Mouse (Mus musculus): ENCODE measurements at regions not wholly inside any gene's neighbourhood (a gene's known extent, or its start where the extent isn't known, plus 50 kb on each side); places are given as distances from the start of the nearest gene placed in this dataset.
"Not testable (repeated sequence)": the region's sequence is repeated elsewhere in the genome, so short reads cannot be mapped to it uniquely, and the experiment has no call there.

GRCm38 (mm10) chr13:52306783-52307440, 224.2 kb downstream of the Diras2 start:
- no peak overlapping the region for H3K4me3 ChIP-seq
- H3K36me3 ChIP-seq: no peaks in the 10 kb centered on the region
- no peaks in the 10 kb centered on the region for H3K9me3 ChIP-seq
- no peak overlapping the region for H3K27ac ChIP-seq
- H3K4me1 ChIP-seq: no peaks in the 10 kb centered on the region
- no peak overlapping the region for H3K9ac ChIP-seq
- no peaks in the 10 kb centered on the region for H3K27me3 ChIP-seq
- no peak overlapping the region for H3K4me2 ChIP-seq (replicated peaks)
- 53% methylated on average over 9 of the region's 9 CpGs for WGBS
- no peak for ATAC-seq (ENCODE audit: low FRiP score, low read depth)

- Histone ChIP-seq H3K27me3 (no peaks in the 10 kb centered on the region), H3K9ac (no peak overlapping the region), H3K4me1 (no peaks in the 10 kb centered on the region), H3K4me3 (no peak overlapping the region), H3K4me2 (replicated peaks) (no peak overlapping the region), H3K36me3 (no peaks in the 10 kb centered on the region), H3K27ac (no peak overlapping the region), H3K9me3 (no peaks in the 10 kb centered on the region)
- ATAC-seq (ENCODE audit: low FRiP score, low read depth): no peak
- 34% methylated on average over 2 of the region's 2 CpGs for WGBS
Observed at GRCm38 (mm10) chr13:52310954-52311353, 220.1 kb downstream of the Diras2 start.

GRCm38 (mm10) chr13:52318276-52318675, 212.8 kb downstream of the Diras2 start:
- no peak for ATAC-seq (ENCODE audit: low FRiP score, low read depth)
- Histone ChIP-seq H3K4me3 (no peak overlapping the region), H3K36me3 (no peaks in the 10 kb centered on the region), H3K4me2 (replicated peaks) (no peak overlapping the region), H3K27ac (no peak overlapping the region), H3K4me1 (no peaks in the 10 kb centered on the region), H3K9ac (no peak overlapping the region), H3K9me3 (no peaks in the 10 kb centered on the region), H3K27me3 (no peaks in the 10 kb centered on the region)
- 88% methylated on average over 2 of the region's 2 CpGs for WGBS

- Histone ChIP-seq H3K27me3 (no peaks in the 10 kb centered on the region), H3K9ac (no peak overlapping the region), H3K4me3 (no peak overlapping the region), H3K36me3 (no peaks in the 10 kb centered on the region), H3K9me3 (no peaks in the 10 kb centered on the region), H3K4me2 (replicated peaks) (no peak overlapping the region), H3K27ac (no peak overlapping the region; the same call in 1 of the 2 replicates), H3K4me1 (0 out of 2 replicates have a peak, but pooled peaks cover 2% of the 10 kb centered on the region)
- 66% methylated on average over 3 of the region's 3 CpGs for WGBS
- no peak for ATAC-seq (ENCODE audit: low FRiP score, low read depth)
Observed at GRCm38 (mm10) chr13:52323691-52324090, 207.4 kb downstream of the Diras2 start.

GRCm38 (mm10) chr13:52324378-52324777, 206.7 kb downstream of the Diras2 start:
- H3K9me3 ChIP-seq; H3K36me3 ChIP-seq; H3K4me1 ChIP-seq; ATAC-seq (ENCODE audit: low FRiP score, low read depth); H3K27me3 ChIP-seq; H3K4me2 ChIP-seq (replicated peaks); H3K4me3 ChIP-seq; H3K9ac ChIP-seq; H3K27ac ChIP-seq: not testable (repeated sequence)
- whole genome bisulfite sequencing: 84% methylated on average over 3 of the region's 3 CpGs

GRCm38 (mm10) chr13:52325647-52326046, 205.4 kb downstream of the Diras2 start:
- not testable (repeated sequence) for H3K9ac ChIP-seq; H3K9me3 ChIP-seq; ATAC-seq (ENCODE audit: low FRiP score, low read depth); H3K4me3 ChIP-seq; H3K27ac ChIP-seq; H3K4me1 ChIP-seq; H3K27me3 ChIP-seq; H3K36me3 ChIP-seq; H3K4me2 ChIP-seq (replicated peaks)
- WGBS: 85% methylated on average over 6 of the region's 6 CpGs

- Histone ChIP-seq H3K4me3 (no peak overlapping the region), H3K27ac (no peak overlapping the region), H3K9ac (no peak overlapping the region), H3K9me3 (no peaks in the 10 kb centered on the region), H3K27me3 (no peaks in the 10 kb centered on the region), H3K4me1 (0 out of 2 replicates have a peak, but pooled peaks cover 3% of the 10 kb centered on the region), H3K4me2 (replicated peaks) (no peak overlapping the region), H3K36me3 (no peaks in the 10 kb centered on the region)
- WGBS: 89% methylated on average over 9 of the region's 9 CpGs
- ATAC-seq (ENCODE audit: low FRiP score, low read depth): no peak
Observed at GRCm38 (mm10) chr13:52327734-52328133, 203.3 kb downstream of the Diras2 start.

- ATAC-seq (ENCODE audit: low FRiP score, low read depth): no peak
Observed at GRCm38 (mm10) chr13:52328766-52329165, 202.3 kb downstream of the Diras2 start.

GRCm38 (mm10) chr13:52331068-52331467, 200.0 kb downstream of the Diras2 start:
- Histone ChIP-seq H3K27me3 (no peaks in the 10 kb centered on the region), H3K4me2 (replicated peaks) (no peak overlapping the region), H3K36me3 (no peaks in the 10 kb centered on the region), H3K9me3 (no peaks in the 10 kb centered on the region), H3K9ac (no peak overlapping the region), H3K4me1 (0 out of 2 replicates have a peak, but pooled peaks cover 3% of the 10 kb centered on the region), H3K4me3 (no peak overlapping the region), H3K27ac (no peak overlapping the region)
- ATAC-seq (ENCODE audit: low FRiP score, low read depth): no peak
- WGBS: 92% methylated on average over 5 of the region's 5 CpGs

More at GRCm38 (mm10) chr13:52328766-52329165, 202.3 kb downstream of the Diras2 start:
- WGBS: 51% methylated on average over 8 of the region's 8 CpGs
- Histone ChIP-seq H3K27me3 (no peaks in the 10 kb centered on the region), H3K27ac (no peak overlapping the region), H3K36me3 (no peaks in the 10 kb centered on the region), H3K4me1 (0 out of 2 replicates have a peak, but pooled peaks cover 3% of the 10 kb centered on the region), H3K9me3 (no peaks in the 10 kb centered on the region), H3K9ac (no peak overlapping the region), H3K4me3 (no peak overlapping the region), H3K4me2 (replicated peaks) (no peak overlapping the region)

- Histone ChIP-seq H3K36me3 (no peaks in the 10 kb centered on the region), H3K27me3 (no peaks in the 10 kb centered on the region), H3K4me1 (no peaks in the 10 kb centered on the region), H3K4me3 (no peak overlapping the region), H3K9me3 (no peaks in the 10 kb centered on the region), H3K27ac (no peak overlapping the region), H3K9ac (no peak overlapping the region), H3K4me2 (replicated peaks) (no peak overlapping the region)
- WGBS: 83% methylated on average over 3 of the region's 3 CpGs
- no peak for ATAC-seq (ENCODE audit: low FRiP score, low read depth)
Observed at GRCm38 (mm10) chr13:52334962-52335361, 196.1 kb downstream of the Diras2 start.

GRCm38 (mm10) chr13:52337936-52338335, 193.1 kb downstream of the Diras2 start:
- 67% methylated on average over 7 of the region's 7 CpGs for WGBS
- no peak for ATAC-seq (ENCODE audit: low FRiP score, low read depth)
- no peak overlapping the region for H3K4me3 ChIP-seq
- no peak overlapping the region for H3K4me2 ChIP-seq (replicated peaks)
- H3K9me3 ChIP-seq: no peaks in the 10 kb centered on the region
- H3K27ac ChIP-seq: no peak overlapping the region
- no peaks in the 10 kb centered on the region for H3K27me3 ChIP-seq
- H3K9ac ChIP-seq: no peak overlapping the region
- H3K36me3 ChIP-seq: no peaks in the 10 kb centered on the region
- H3K4me1 ChIP-seq: no peaks in the 10 kb centered on the region

- no peak overlapping the region for H3K27ac ChIP-seq
- no peaks in the 10 kb centered on the region for H3K9me3 ChIP-seq
- 67% methylated on average over 10 of the region's 10 CpGs for WGBS
- no peaks in the 10 kb centered on the region for H3K4me1 ChIP-seq
- H3K36me3 ChIP-seq: no peaks in the 10 kb centered on the region
- H3K27me3 ChIP-seq: no peaks in the 10 kb centered on the region
- no peak overlapping the region for H3K9ac ChIP-seq
- no peak overlapping the region for H3K4me2 ChIP-seq (replicated peaks)
- H3K4me3 ChIP-seq: no peak overlapping the region
- ATAC-seq (ENCODE audit: low FRiP score, low read depth): no peak
Observed at GRCm38 (mm10) chr13:52339156-52339555, 191.9 kb downstream of the Diras2 start.

GRCm38 (mm10) chr13:52341981-52342380, 189.1 kb downstream of the Diras2 start:
- 86% methylated on average over 8 of the region's 8 CpGs for WGBS
- no peak for ATAC-seq (ENCODE audit: low FRiP score, low read depth)
- no peak overlapping the region for H3K4me2 ChIP-seq (replicated peaks)
- H3K36me3 ChIP-seq: no peaks in the 10 kb centered on the region
- no peak overlapping the region for H3K4me3 ChIP-seq
- no peaks in the 10 kb centered on the region for H3K4me1 ChIP-seq
- H3K9ac ChIP-seq: no peak overlapping the region
- H3K9me3 ChIP-seq: no peaks in the 10 kb centered on the region
- no peaks in the 10 kb centered on the region for H3K27me3 ChIP-seq
- H3K27ac ChIP-seq: no peak overlapping the region
